Mouse (Mus musculus) hindbrain, embryonic 15.5 days (tissue): ENCODE measurements around the gene Ikzf3. TPM values are rescaled to one million over a fixed set of nuclear protein-coding genes. Genes with fewer than 3 reads are reported as not detected.

Experiments
- ATAC-seq: fragments of 200-750 bp; cut with Nextera tagmentation; 2 replicates; pipeline ENCODE4 v1.8.0; 2017; ENCODE audit warnings: low read depth, moderate number of reproducible peaks, moderate TSS enrichment; ENCODE audit not compliant: low FRiP score
- H3K27ac ChIP-seq: fragments of 300-500 bp; sonication (generic); replicated peaks from 2 replicates; pipeline ENCODE4 v1.5.1; 2015; ENCODE audit warnings: mild to moderate bottlenecking, inconsistent platforms
- H3K27me3 ChIP-seq: fragments of 300-500 bp; sonication (generic); 2 replicates; pipeline ENCODE4 v1.6.1; 2015; ENCODE audit warnings: control low read depth, inconsistent platforms
- H3K36me3 ChIP-seq: fragments of 300-500 bp; sonication (generic); 2 replicates; pipeline ENCODE4 v1.6.1; 2015; ENCODE audit warnings: control low read depth, inconsistent platforms
- H3K4me1 ChIP-seq: fragments of 300-500 bp; sonication (generic); replicated peaks from 2 replicates; pipeline ENCODE4 v1.6.1; 2015; ENCODE audit warnings: control low read depth, inconsistent platforms
- H3K4me2 ChIP-seq: fragments of 300-500 bp; sonication (generic); 2 replicates; pipeline ENCODE4 v1.6.1; 2015; ENCODE audit warnings: moderate library complexity, mild to moderate bottlenecking, inconsistent platforms
- H3K4me3 ChIP-seq: fragments of 300-500 bp; sonication (generic); 2 replicates; pipeline ENCODE4 v1.5.1; 2015; ENCODE audit warnings: mild to moderate bottlenecking, inconsistent platforms
- H3K9ac ChIP-seq: fragments of 300-500 bp; sonication (generic); 2 replicates; pipeline ENCODE4 v1.6.1; 2015; ENCODE audit warnings: inconsistent platforms
- H3K9me3 ChIP-seq: fragments of 300-500 bp; sonication (generic); 2 replicates; pipeline ENCODE4 v1.6.1; 2016; ENCODE audit warnings: control low read depth, inconsistent platforms
- WGBS: fragments of 180-500 bp; shearing (Covaris S2); methylation state at CpG from one replicate; pipeline ENCODE4 v1.1.7; 2015; 5-methylcytosine and 5-hydroxymethylcytosine counted together
- polyA plus RNA-seq: library from polyadenylated mRNA; unstranded; fragments of >200 nt; fragmentation: Nextera tagmentation; extraction: Ambion mirVana; gene quantifications from 2 replicates; pipeline ENCODE4 v1.2.1, GENCODE M21; 2015

The Ikzf3 gene
- polyA plus RNA-seq, 1 experiment from 2014 or later, result not detected

- H3K4me1 ChIP-seq, result peaks cover 2% of the 10 kb centered on the region
- H3K36me3 ChIP-seq, result no peaks in the 10 kb centered on the region
- no peaks in the 10 kb centered on the region for H3K9me3 ChIP-seq
- H3K27me3 ChIP-seq, result peaks cover 33% of the 10 kb centered on the region
- H3K9ac ChIP-seq, result no peak overlapping the region
- ATAC-seq, result no peak
- H3K4me3 ChIP-seq, result no peak overlapping the region
- no peak overlapping the region for H3K27ac ChIP-seq
- no peak overlapping the region for H3K4me2 ChIP-seq
- WGBS, result 87% methylated on average over 5 of the region's 5 CpGs
Measured at GRCm38 (mm10) chr11:98540319-98540718, 5.5 kb downstream of the Ikzf3 start.

- H3K4me2 ChIP-seq, result no peak overlapping the region
- no peaks in the 10 kb centered on the region for H3K4me1 ChIP-seq
- H3K9me3 ChIP-seq, result no peaks in the 10 kb centered on the region
- no peak overlapping the region for H3K4me3 ChIP-seq
- no peak overlapping the region for H3K27ac ChIP-seq
- no peaks in the 10 kb centered on the region for H3K36me3 ChIP-seq
- peaks cover 15% of the 10 kb centered on the region for H3K27me3 ChIP-seq
- no peak overlapping the region for H3K9ac ChIP-seq
- ATAC-seq, result no peak
Measured at GRCm38 (mm10) chr11:98537480-98538034, 8.3 kb downstream of the Ikzf3 start.

DNA sequence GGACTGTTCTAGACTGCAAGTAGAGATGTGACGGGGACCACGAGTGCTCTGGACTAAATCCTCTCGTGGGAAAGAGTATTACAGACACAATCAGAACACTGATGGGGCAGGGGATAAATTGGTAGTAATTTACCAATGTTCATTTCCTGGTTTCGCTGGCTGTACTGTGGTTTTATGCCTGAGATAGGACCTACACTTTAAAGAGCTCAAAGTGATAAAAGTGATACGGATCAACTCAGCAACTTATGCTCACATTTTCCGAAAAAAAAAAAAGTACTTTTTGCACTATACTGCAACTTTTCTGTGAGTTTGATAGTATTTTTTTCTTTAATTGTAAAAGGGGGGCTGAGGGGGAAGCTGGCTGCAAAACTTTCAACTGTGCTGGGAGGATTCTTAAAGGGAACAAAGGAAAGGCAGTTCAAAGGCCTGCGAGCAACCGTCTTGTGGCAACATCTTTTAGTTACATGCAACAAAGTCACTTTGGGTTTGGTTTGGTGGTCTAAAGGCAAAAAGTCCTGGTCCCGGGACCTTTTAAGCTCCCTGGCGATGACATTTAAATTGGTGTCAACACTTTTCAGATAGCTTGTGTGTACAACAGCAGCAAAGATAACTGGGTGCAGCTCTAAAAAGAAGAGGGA lies 18.9 kb downstream of the Ikzf3 start:
- Histone ChIP-seq H3K9ac (no peak overlapping the region), H3K4me3 (no peak overlapping the region), H3K4me1 (no peaks in the 10 kb centered on the region), H3K27ac (no peak overlapping the region), H3K36me3 (no peaks in the 10 kb centered on the region), H3K27me3 (no peaks in the 10 kb centered on the region), H3K4me2 (no peak overlapping the region), H3K9me3 (no peaks in the 10 kb centered on the region)
- 76% methylated on average over 10 of the region's 10 CpGs for WGBS
- ATAC-seq, result no peak

- Histone ChIP-seq H3K36me3 (no peaks in the 10 kb centered on the region), H3K9ac (no peak overlapping the region), H3K4me3 (no peak overlapping the region), H3K4me1 (no peaks in the 10 kb centered on the region), H3K27ac (no peak overlapping the region), H3K9me3 (no peaks in the 10 kb centered on the region), H3K27me3 (no peaks in the 10 kb centered on the region), H3K4me2 (no peak overlapping the region)
- WGBS, result 57% methylated on average over 4 of the region's 4 CpGs
- no peak for ATAC-seq
Measured at GRCm38 (mm10) chr11:98525140-98525539, 20.7 kb downstream of the Ikzf3 start.

GRCm38 (mm10) chr11:98520468-98520867 lies 25.4 kb downstream of the Ikzf3 start:
- no peak for ATAC-seq
- no peaks in the 10 kb centered on the region for H3K27me3 ChIP-seq
- H3K4me3 ChIP-seq, result no peak overlapping the region
- no peak overlapping the region for H3K4me2 ChIP-seq
- no peaks in the 10 kb centered on the region for H3K9me3 ChIP-seq
- 64% methylated on average over 10 of the region's 10 CpGs for WGBS
- no peak overlapping the region for H3K9ac ChIP-seq
- H3K4me1 ChIP-seq, result no peaks in the 10 kb centered on the region
- no peak overlapping the region for H3K27ac ChIP-seq
- H3K36me3 ChIP-seq, result no peaks in the 10 kb centered on the region

GRCm38 (mm10) chr11:98513356-98513936 lies 32.4 kb downstream of the Ikzf3 start:
- no peak overlapping the region for H3K27ac ChIP-seq
- no peak overlapping the region for H3K4me3 ChIP-seq
- no peaks in the 10 kb centered on the region for H3K27me3 ChIP-seq
- no peak overlapping the region for H3K4me2 ChIP-seq
- no peak overlapping the region for H3K9ac ChIP-seq
- H3K36me3 ChIP-seq, result no peaks in the 10 kb centered on the region
- no peaks in the 10 kb centered on the region for H3K9me3 ChIP-seq
- 48% methylated on average over 6 of the region's 6 CpGs for WGBS
- H3K4me1 ChIP-seq, result no peaks in the 10 kb centered on the region
- ATAC-seq, result no peak

- Histone ChIP-seq H3K9me3 (no peaks in the 10 kb centered on the region), H3K27me3 (no peaks in the 10 kb centered on the region), H3K4me2 (no peak overlapping the region), H3K9ac (no peak overlapping the region), H3K36me3 (no peaks in the 10 kb centered on the region), H3K27ac (no peak overlapping the region), H3K4me3 (no peak overlapping the region), H3K4me1 (no peaks in the 10 kb centered on the region)
- ATAC-seq, result no peak
- 93% methylated on average over 13 of the region's 13 CpGs for WGBS
Measured at GRCm38 (mm10) chr11:98512881-98513280, 33.0 kb downstream of the Ikzf3 start.

GRCm38 (mm10) chr11:98510125-98510524 lies 35.7 kb downstream of the Ikzf3 start:
- H3K9me3 ChIP-seq, result no peaks in the 10 kb centered on the region
- WGBS, result 88% methylated on average over 8 of the region's 8 CpGs
- H3K4me1 ChIP-seq, result no peaks in the 10 kb centered on the region
- no peaks in the 10 kb centered on the region for H3K27me3 ChIP-seq
- no peak overlapping the region for H3K4me2 ChIP-seq
- H3K36me3 ChIP-seq, result no peaks in the 10 kb centered on the region
- no peak overlapping the region for H3K9ac ChIP-seq
- no peak overlapping the region for H3K27ac ChIP-seq
- no peak overlapping the region for H3K4me3 ChIP-seq
- ATAC-seq, result no peak

GRCm38 (mm10) chr11:98509434-98509833 lies 36.4 kb downstream of the Ikzf3 start:
- Histone ChIP-seq H3K4me3 (no peak overlapping the region), H3K27me3 (no peaks in the 10 kb centered on the region), H3K36me3 (no peaks in the 10 kb centered on the region), H3K9ac (no peak overlapping the region), H3K9me3 (no peaks in the 10 kb centered on the region), H3K4me1 (no peaks in the 10 kb centered on the region), H3K27ac (no peak overlapping the region), H3K4me2 (no peak overlapping the region)
- no peak for ATAC-seq
- 69% methylated on average over 7 of the region's 7 CpGs for WGBS

DNA sequence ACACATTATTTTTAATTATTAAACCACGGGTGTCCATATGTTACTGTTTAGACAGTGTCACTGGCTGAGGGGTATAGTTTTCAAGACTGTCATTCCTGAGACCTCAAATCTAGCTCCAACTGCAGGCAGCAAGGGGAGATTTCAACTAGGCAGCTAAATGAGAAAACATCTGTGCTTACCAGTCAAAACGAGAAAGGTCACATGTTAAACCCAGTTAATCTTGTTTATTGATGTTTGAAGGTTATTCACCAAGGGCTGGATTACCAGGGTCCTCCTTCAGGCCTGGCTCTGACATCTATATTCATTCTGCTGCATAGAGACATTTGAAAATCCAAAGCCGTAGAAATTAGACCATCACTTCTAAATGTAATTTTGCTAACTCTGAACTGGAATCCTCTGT lies 40.9 kb downstream of the Ikzf3 start:
- H3K4me2 ChIP-seq, result no peak overlapping the region
- H3K27ac ChIP-seq, result no peak overlapping the region
- H3K9ac ChIP-seq, result no peak overlapping the region
- no peaks in the 10 kb centered on the region for H3K27me3 ChIP-seq
- H3K4me3 ChIP-seq, result no peak overlapping the region
- no peaks in the 10 kb centered on the region for H3K36me3 ChIP-seq
- WGBS, result 74% methylated on average over 3 of the region's 3 CpGs
- H3K9me3 ChIP-seq, result no peaks in the 10 kb centered on the region
- H3K4me1 ChIP-seq, result no peaks in the 10 kb centered on the region
- no peak for ATAC-seq

DNA sequence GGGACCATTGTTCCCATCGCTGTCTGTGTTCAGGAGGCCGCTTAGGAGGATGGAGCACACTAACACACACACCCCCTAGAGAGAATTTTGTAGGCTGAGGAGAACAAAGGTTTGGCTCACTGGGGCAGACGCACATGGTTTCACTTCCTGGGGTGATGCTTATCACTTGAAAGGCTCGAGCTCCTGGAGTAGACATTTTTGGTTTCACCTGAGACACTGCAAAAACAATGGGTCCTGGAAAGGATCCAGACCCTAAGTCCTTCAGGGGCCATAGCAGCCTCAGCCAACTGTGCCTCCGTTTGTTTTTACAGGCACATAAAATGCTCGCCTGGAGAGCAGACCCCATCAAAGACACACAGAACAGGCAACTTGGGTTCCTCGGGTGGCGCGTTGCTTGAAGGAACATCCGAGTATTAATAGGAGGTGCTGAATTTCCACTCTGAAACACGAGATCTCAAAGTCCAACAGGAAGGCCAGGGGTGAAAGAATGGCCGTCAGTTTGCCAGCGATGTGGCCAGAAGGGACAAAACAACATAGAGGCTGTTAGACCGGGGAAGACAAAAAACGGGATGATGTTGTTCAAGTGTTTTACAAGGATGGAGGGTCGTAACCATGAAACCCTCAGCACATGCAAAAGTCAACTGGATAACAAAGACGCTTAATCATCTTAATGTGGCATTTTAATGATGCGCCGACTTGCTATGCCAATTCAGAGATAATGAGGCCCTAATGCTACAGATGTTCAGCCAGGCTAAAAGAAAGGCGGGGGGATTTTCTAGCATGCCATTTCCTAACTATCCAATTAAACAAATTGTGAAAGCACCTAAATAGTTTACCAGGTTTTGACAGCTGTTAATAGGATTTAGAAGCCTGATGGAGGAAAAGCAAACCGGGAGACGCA lies 48.2 kb downstream of the Ikzf3 start:
- H3K4me3 ChIP-seq, result no peak overlapping the region
- peak overlapping the region; percentile 17; the same call in 1 of the 2 replicates for H3K4me2 ChIP-seq
- ATAC-seq, result no peak
- H3K27ac ChIP-seq, result peak overlapping the region; percentile 52
- H3K9me3 ChIP-seq, result no peaks in the 10 kb centered on the region
- no peaks in the 10 kb centered on the region for H3K36me3 ChIP-seq
- no peak overlapping the region for H3K9ac ChIP-seq
- WGBS, result 37% methylated on average over 22 of the region's 22 CpGs
- H3K27me3 ChIP-seq, result no peaks in the 10 kb centered on the region
- H3K4me1 ChIP-seq, result peaks cover 9% of the 10 kb centered on the region

- 94% methylated on average over 5 of the region's 5 CpGs for WGBS
- Histone ChIP-seq H3K4me1 (peaks cover 9% of the 10 kb centered on the region), H3K27ac (no peak overlapping the region), H3K4me3 (no peak overlapping the region), H3K9ac (no peak overlapping the region), H3K4me2 (no peak overlapping the region), H3K27me3 (no peaks in the 10 kb centered on the region), H3K9me3 (no peaks in the 10 kb centered on the region), H3K36me3 (no peaks in the 10 kb centered on the region)
- ATAC-seq, result no peak
Measured at GRCm38 (mm10) chr11:98495176-98495719, 50.6 kb downstream of the Ikzf3 start.
